Comparison of ENCODE assay signal across 8 mouse cellular contexts in genomic region chr2:16356106-16356818, GRCm38 (mm10). TPM values are rescaled to one million over a fixed set of nuclear protein-coding genes. Genes with fewer than 3 reads are reported as not detected.
DNase-seq lines count a peak whose midpoint lies in the region; ATAC-seq and TF ChIP-seq lines count a peak whose summit lies in the region.

TSS of gene Plxdc2 (plus strand) at chr2:16356304.

- CTCF ChIA-PET in Patski (lab: Charles Lee) = no interaction called here

- in situ Hi-C loops in Patski (cut with MboI; ENCODE audit: low pct_unique_long_range_greater_than_20kb) = loop anchor here (5.0 to 25.0 kb wide), 2 partner anchors 561 to 831 kb away; no protein-coding TSS in a partner anchor

- WGBS in hindbrain, embryonic 14.5 days = under 1% methylated on average over 45 of the region's 45 CpGs
- WGBS in lung, postnatal 0 days = under 1% methylated on average over 39 of the region's 45 CpGs

- peak within 1 kb of the TSS; percentile 89 for H3K4me3 ChIP-seq in gastrocnemius, adult 2 months
- H3K4me3 ChIP-seq in hindbrain, embryonic 14.5 days (replicated peaks; ENCODE audit: low read length) = peak within 1 kb of the TSS; percentile 61
- peak within 1 kb of the TSS; percentile 58 for H3K4me3 ChIP-seq in lung, postnatal 0 days (ENCODE audit: low read depth, low read length)

- 0 out of 2 replicates have a peak, but pooled peaks cover 13% of the 10 kb centered on the region for H3K4me1 ChIP-seq in hindbrain, embryonic 14.5 days (replicated peaks; ENCODE audit: control insufficient read depth, insufficient read depth, low read length)
- no peaks in the 10 kb centered on the region for H3K4me1 ChIP-seq in lung, postnatal 0 days (ENCODE audit: insufficient read depth, low read depth, low read length)

- no peaks in the 10 kb centered on the region for H3K27me3 ChIP-seq in Patski
- H3K27me3 ChIP-seq in hindbrain, embryonic 14.5 days (ENCODE audit: control insufficient read depth, insufficient read depth, low read length) = 0 out of 2 replicates have a peak, but pooled peaks cover 7% of the 10 kb centered on the region
- no peaks in the 10 kb centered on the region for H3K27me3 ChIP-seq in lung, postnatal 0 days (replicated peaks; ENCODE audit: insufficient read depth, low read length)

- ATAC-seq in Patski = peak; percentile 90
- ATAC-seq in hindbrain, embryonic 14.5 days (ENCODE audit: low FRiP score) = peak; percentile 93
- ATAC-seq in lung, postnatal 0 days = peak; percentile 86

- no peak for TF ChIP-seq CTCF in Patski (IDR thresholded peaks at IDR 0.05)
- no peak for TF ChIP-seq CTCF in gastrocnemius, adult 2 months (IDR thresholded peaks at IDR 0.05)
- TF ChIP-seq CTCF in lung, postnatal 0 days (IDR thresholded peaks at IDR 0.05) = no peak

- intact Hi-C loops in gastrocnemius, adult 2 months (cut with DNase I) = no loop called here

- peak within 1 kb of the TSS; percentile 87 for H3K27ac ChIP-seq in gastrocnemius, adult 2 months
- H3K27ac ChIP-seq in hindbrain, embryonic 14.5 days = peak within 1 kb of the TSS; percentile 86
- H3K27ac ChIP-seq in lung, postnatal 0 days (ENCODE audit: low read length) = peak within 1 kb of the TSS; percentile 69

- POLR2A ChIA-PET in Patski (lab: Charles Lee) = interaction anchor here (0.6 kb wide), 1 partner anchor 364 kb away, joined by 7 read pairs; no protein-coding TSS in a partner anchor

- no peaks in the 10 kb centered on the region for H3K9me3 ChIP-seq in hindbrain, embryonic 14.5 days (ENCODE audit: control insufficient read depth, low read length)
- H3K9me3 ChIP-seq in lung, postnatal 0 days (ENCODE audit: low read length) = no peaks in the 10 kb centered on the region

- H3K36me3 ChIP-seq in hindbrain, embryonic 14.5 days (replicated peaks; ENCODE audit: control insufficient read depth, insufficient read depth) = no peaks in the 10 kb centered on the region
- H3K36me3 ChIP-seq in lung, postnatal 0 days (ENCODE audit: insufficient read depth, low read length) = no peaks in the 10 kb centered on the region

- no peak for TF ChIP-seq EP300 in lung, postnatal 0 days (IDR thresholded peaks at IDR 0.05)

- peak; percentile 27 for DNase-seq in Patski (ENCODE audit: low read depth, low spot score)
- peak; percentile 83 to 89 for DNase-seq in cerebellum, postnatal 25 days
- peak; percentile 85 for DNase-seq in gastrocnemius, adult 2 months
- DNase-seq in hindbrain, embryonic 14.5 days (ENCODE audit: low spot score) = peak; percentile 73
- DNase-seq in layer of hippocampus, postnatal 25 days (ENCODE audit: extremely low spot score in 1 of 2, low spot score in 1 of 2) = peak; percentile 65
- peak; percentile 86 for DNase-seq in lung, postnatal 0 days (ENCODE audit: low spot score)
- peak; percentile 81 for DNase-seq in ovary, postnatal 36 days (ENCODE audit: low spot score)
- DNase-seq in urinary bladder, adult 18-20 months (ENCODE audit: low spot score in 2 of 2) = peak; percentile 66 to 73

- peak within 1 kb of the TSS; percentile 72 for H3K9ac ChIP-seq in hindbrain, embryonic 14.5 days
- peak within 1 kb of the TSS; percentile 44 for H3K9ac ChIP-seq in lung, postnatal 0 days (replicated peaks; ENCODE audit: low read depth)

- peak within 1 kb of the TSS; percentile 80 for H3K4me2 ChIP-seq in hindbrain, embryonic 14.5 days (replicated peaks)
- peak within 1 kb of the TSS; percentile 82 for H3K4me2 ChIP-seq in lung, postnatal 0 days (replicated peaks; ENCODE audit: low read depth, low read length)

RNA-seq across cellular contexts. Expression of gene Plxdc2, which starts in this region (rescaled TPM):
- polyA plus RNA-seq in Patski (2021) = 31.0 TPM
- 10 to 100 TPM; 12.1 to 18.4 TPM for total RNA-seq in gastrocnemius, adult 2 months (2021)
- polyA plus RNA-seq in hindbrain, embryonic 14.5 days (2014; fragmentation: Nextera tagmentation; extraction: Ambion mirVana) = 25.6 and 31.7 TPM in 2 replicates
- 10 to 100 TPM; 25.7 to 28.9 TPM for total RNA-seq in layer of hippocampus, postnatal 25 days (2021)
- polyA plus RNA-seq in lung, postnatal 0 days (2015; fragmentation: Nextera tagmentation; extraction: Ambion mirVana) = 108 and 113 TPM in 2 replicates

Comparison
In these comparisons a context has a peak if more than half of its experiments do, and no peak if none do; other contexts are left out.
1. Peak in every context shown above with its lines: DNase-seq, ATAC-seq, H3K4me3 ChIP-seq and H3K27ac ChIP-seq.
2. DNase-seq: peak in every context shown above with its lines; median percentile 86 in cerebellum, postnatal 25 days; 86 in lung, postnatal 0 days; 85 in gastrocnemius, adult 2 months; 81 in ovary, postnatal 36 days; 73 in hindbrain, embryonic 14.5 days; 70 in urinary bladder, adult 18-20 months; 65 in layer of hippocampus, postnatal 25 days; 27 in Patski.